Mouse (Mus musculus): ENCODE measurements around the gene Colca2. TPM values are rescaled to one million over a fixed set of nuclear protein-coding genes. Genes with fewer than 3 reads are reported as not detected.

Colca2 gene
- polyA plus RNA-seq, 1 experiment from 2014 or later, result 0.86 TPM

- Histone ChIP-seq H3K9ac (replicated peaks) (no peak overlapping the region), H3K27ac (no peak overlapping the region), H3K4me3 (replicated peaks) (no peak overlapping the region), H3K9me3 (no peaks in the 10 kb centered on the region), H3K4me2 (replicated peaks) (no peak overlapping the region), H3K4me1 (replicated peaks) (no peaks in the 10 kb centered on the region), H3K36me3 (no peaks in the 10 kb centered on the region), H3K27me3 (no peaks in the 10 kb centered on the region)
- 79% methylated on average over 3 of the region's 3 CpGs for WGBS
- no peak for ATAC-seq
Observed at GRCm38 (mm10) chr9:51305146-51305545, 26.8 kb upstream of the Colca2 start.

GRCm38 (mm10) chr9:51303980-51304379 is 25.6 kb upstream of the Colca2 start:
- Histone ChIP-seq H3K4me3 (replicated peaks) (no peak overlapping the region), H3K4me2 (replicated peaks) (no peak overlapping the region), H3K4me1 (replicated peaks) (no peaks in the 10 kb centered on the region), H3K36me3 (no peaks in the 10 kb centered on the region), H3K9ac (replicated peaks) (no peak overlapping the region), H3K27ac (no peak overlapping the region), H3K27me3 (no peaks in the 10 kb centered on the region), H3K9me3 (no peaks in the 10 kb centered on the region)
- 85% methylated on average over 5 of the region's 5 CpGs for WGBS
- no peak for ATAC-seq

GRCm38 (mm10) chr9:51293541-51293940 is 15.2 kb upstream of the Colca2 start:
- H3K4me3 ChIP-seq (replicated peaks), result no peak overlapping the region
- H3K4me2 ChIP-seq (replicated peaks), result no peak overlapping the region
- H3K36me3 ChIP-seq, result no peaks in the 10 kb centered on the region
- no peak for ATAC-seq
- H3K9me3 ChIP-seq, result no peaks in the 10 kb centered on the region
- no peaks in the 10 kb centered on the region for H3K4me1 ChIP-seq (replicated peaks)
- 84% methylated on average over 8 of the region's 8 CpGs for WGBS
- no peak overlapping the region for H3K9ac ChIP-seq (replicated peaks)
- H3K27me3 ChIP-seq, result no peaks in the 10 kb centered on the region
- H3K27ac ChIP-seq, result no peak overlapping the region

GRCm38 (mm10) chr9:51292674-51293073 is 14.3 kb upstream of the Colca2 start:
- Histone ChIP-seq H3K27me3 (no peaks in the 10 kb centered on the region), H3K9me3 (no peaks in the 10 kb centered on the region), H3K9ac (replicated peaks) (no peak overlapping the region), H3K27ac (no peak overlapping the region), H3K4me1 (replicated peaks) (no peaks in the 10 kb centered on the region), H3K4me3 (replicated peaks) (no peak overlapping the region), H3K36me3 (no peaks in the 10 kb centered on the region), H3K4me2 (replicated peaks) (no peak overlapping the region)
- 36% methylated on average over 4 of the region's 4 CpGs for WGBS
- ATAC-seq, result peak; percentile 62; the same call in 1 of the 2 replicates

GRCm38 (mm10) chr9:51290980-51291379 is 12.6 kb upstream of the Colca2 start:
- no peak overlapping the region for H3K27ac ChIP-seq
- H3K9me3 ChIP-seq, result no peaks in the 10 kb centered on the region
- ATAC-seq, result no peak
- no peaks in the 10 kb centered on the region for H3K27me3 ChIP-seq
- H3K36me3 ChIP-seq, result no peaks in the 10 kb centered on the region
- H3K4me1 ChIP-seq (replicated peaks), result no peaks in the 10 kb centered on the region
- 67% methylated on average over 4 of the region's 4 CpGs for WGBS
- no peak overlapping the region for H3K9ac ChIP-seq (replicated peaks)
- H3K4me3 ChIP-seq (replicated peaks), result no peak overlapping the region
- no peak overlapping the region for H3K4me2 ChIP-seq (replicated peaks)

GRCm38 (mm10) chr9:51286079-51286478 is 7.7 kb upstream of the Colca2 start:
- no peak for ATAC-seq
- Histone ChIP-seq H3K4me2 (replicated peaks) (no peak overlapping the region), H3K27ac (no peak overlapping the region), H3K36me3 (no peaks in the 10 kb centered on the region), H3K27me3 (peaks cover 6% of the 10 kb centered on the region; the same call in 1 of the 2 replicates), H3K9me3 (no peaks in the 10 kb centered on the region), H3K4me3 (replicated peaks) (no peak overlapping the region), H3K4me1 (replicated peaks) (no peaks in the 10 kb centered on the region), H3K9ac (replicated peaks) (no peak overlapping the region)
- 68% methylated on average over 2 of the region's 2 CpGs for WGBS

- Histone ChIP-seq H3K4me2 (replicated peaks) (peak overlapping the region; percentile 74), H3K27me3 (peaks cover 42% of the 10 kb centered on the region), H3K4me3 (replicated peaks) (peak overlapping the region; percentile 46), H3K36me3 (no peaks in the 10 kb centered on the region), H3K4me1 (replicated peaks) (peaks cover 17% of the 10 kb centered on the region), H3K27ac (no peak overlapping the region), H3K9ac (replicated peaks) (peak overlapping the region; percentile 55; the same call in 1 of the 2 replicates), H3K9me3 (no peaks in the 10 kb centered on the region)
- 24% methylated on average over 13 of the region's 13 CpGs for WGBS
- ATAC-seq, result peak; percentile 49
Observed at GRCm38 (mm10) chr9:51277834-51278498, 403 bp downstream of the Colca2 start.

- H3K9ac ChIP-seq (replicated peaks), result no peak overlapping the region
- peaks cover 17% of the 10 kb centered on the region for H3K4me1 ChIP-seq (replicated peaks)
- no peak overlapping the region for H3K27ac ChIP-seq
- H3K4me3 ChIP-seq (replicated peaks), result no peak overlapping the region
- 19% methylated on average over 4 of the region's 4 CpGs for WGBS
- no peaks in the 10 kb centered on the region for H3K9me3 ChIP-seq
- no peaks in the 10 kb centered on the region for H3K36me3 ChIP-seq
- ATAC-seq, result no peak
- peaks cover 24% of the 10 kb centered on the region for H3K27me3 ChIP-seq
- no peak overlapping the region for H3K4me2 ChIP-seq (replicated peaks)
Observed at GRCm38 (mm10) chr9:51274678-51275077, 3.7 kb downstream of the Colca2 start.

- ATAC-seq, result no peak
- peaks cover 10% of the 10 kb centered on the region for H3K4me1 ChIP-seq (replicated peaks)
- no peak overlapping the region for H3K27ac ChIP-seq
- peaks cover 14% of the 10 kb centered on the region; the same call in 1 of the 2 replicates for H3K27me3 ChIP-seq
- H3K36me3 ChIP-seq, result no peaks in the 10 kb centered on the region
- H3K9ac ChIP-seq (replicated peaks), result no peak overlapping the region
- WGBS, result 65% methylated on average over 9 of the region's 9 CpGs
- no peaks in the 10 kb centered on the region for H3K9me3 ChIP-seq
- H3K4me2 ChIP-seq (replicated peaks), result no peak overlapping the region
- no peak overlapping the region for H3K4me3 ChIP-seq (replicated peaks)
Observed at GRCm38 (mm10) chr9:51273581-51274154, 4.7 kb downstream of the Colca2 start.

GRCm38 (mm10) chr9:51272102-51272501 is 6.3 kb downstream of the Colca2 start:
- no peaks in the 10 kb centered on the region for H3K4me1 ChIP-seq (replicated peaks)
- 0 out of 2 replicates have a peak, but pooled peaks cover 2% of the 10 kb centered on the region for H3K27me3 ChIP-seq
- no peak overlapping the region for H3K4me3 ChIP-seq (replicated peaks)
- no peaks in the 10 kb centered on the region for H3K36me3 ChIP-seq
- no peak overlapping the region for H3K4me2 ChIP-seq (replicated peaks)
- no peak for ATAC-seq
- no peaks in the 10 kb centered on the region for H3K9me3 ChIP-seq
- no peak overlapping the region for H3K9ac ChIP-seq (replicated peaks)
- H3K27ac ChIP-seq, result no peak overlapping the region
- 86% methylated on average over 5 of the region's 5 CpGs for WGBS

GRCm38 (mm10) chr9:51271073-51271472 is 7.3 kb downstream of the Colca2 start:
- no peak for ATAC-seq
- H3K9me3 ChIP-seq, result no peaks in the 10 kb centered on the region
- no peak overlapping the region for H3K4me3 ChIP-seq (replicated peaks)
- H3K27ac ChIP-seq, result no peak overlapping the region
- no peaks in the 10 kb centered on the region for H3K36me3 ChIP-seq
- WGBS, result 39% methylated on average over 8 of the region's 8 CpGs
- H3K9ac ChIP-seq (replicated peaks), result no peak overlapping the region
- H3K4me1 ChIP-seq (replicated peaks), result no peaks in the 10 kb centered on the region
- H3K4me2 ChIP-seq (replicated peaks), result no peak overlapping the region
- no peaks in the 10 kb centered on the region for H3K27me3 ChIP-seq

GRCm38 (mm10) chr9:51268852-51269251 is 9.5 kb downstream of the Colca2 start:
- 81% methylated on average over 5 of the region's 5 CpGs for WGBS

More at GRCm38 (mm10) chr9:51268852-51269251, 9.5 kb downstream of the Colca2 start:
- Histone ChIP-seq H3K4me2 (replicated peaks) (no peak overlapping the region), H3K27me3 (no peaks in the 10 kb centered on the region), H3K36me3 (no peaks in the 10 kb centered on the region), H3K9me3 (no peaks in the 10 kb centered on the region), H3K4me1 (replicated peaks) (no peaks in the 10 kb centered on the region), H3K9ac (replicated peaks) (no peak overlapping the region), H3K4me3 (replicated peaks) (no peak overlapping the region), H3K27ac (no peak overlapping the region)
- ATAC-seq, result no peak

Data from midbrain, embryonic 13.5 days (tissue).